Mouse (Mus musculus) thymus, postnatal 36 days (tissue): ENCODE data around the gene Slc26a10.

Experiments
- DNase-seq, 2 experiments: peaks; one replicate each; pipeline ENCODE4 v3.0.0; 2022; ENCODE audit warnings: mixed read lengths in 2 of 2

The Slc26a10 gene

GRCm38 (mm10) chr10:127179871-127180694 lies at the start of gene Slc26a10:
Slc26a10 (minus strand) TSS chr10:127180645.
- peak; percentile 21 to 49 for DNase-seq

DNA sequence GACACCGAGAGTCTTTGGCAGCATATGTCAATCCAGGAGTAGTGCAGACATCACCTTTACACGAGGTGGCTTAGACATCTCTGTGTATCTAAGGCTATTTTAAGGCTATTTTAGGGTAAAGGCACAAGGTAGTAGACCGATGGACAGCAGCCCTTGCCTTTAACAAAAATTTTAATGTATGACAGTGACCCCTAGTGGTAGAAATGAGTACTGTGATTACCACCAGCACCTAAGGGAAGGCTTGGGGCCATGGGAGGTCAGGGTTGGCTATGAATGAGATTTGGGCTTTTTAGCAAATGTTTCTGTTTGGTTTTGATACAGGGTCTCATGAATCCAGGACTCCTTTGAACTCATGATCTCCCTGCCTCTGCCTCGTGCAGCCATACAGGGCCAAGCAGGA lies 48.5 kb upstream of the Slc26a10 start:
- no peak for DNase-seq

GRCm38 (mm10) chr10:127227163-127227562 lies 46.7 kb upstream of the Slc26a10 start:
- DNase-seq = no peak

GRCm38 (mm10) chr10:127226318-127226895 lies 46.0 kb upstream of the Slc26a10 start:
- DNase-seq = no peak

GRCm38 (mm10) chr10:127225732-127226131 lies 45.3 kb upstream of the Slc26a10 start:
- DNase-seq = peak in 1 of 2 experiments; percentile 12

GRCm38 (mm10) chr10:127225213-127225612 lies 44.8 kb upstream of the Slc26a10 start:
- no peak for DNase-seq

GRCm38 (mm10) chr10:127218339-127218738 lies 37.9 kb upstream of the Slc26a10 start:
- DNase-seq = no peak

- DNase-seq = no peak
Measured at GRCm38 (mm10) chr10:127217177-127217576, 36.7 kb upstream of the Slc26a10 start.

GRCm38 (mm10) chr10:127216456-127216855 lies 36.0 kb upstream of the Slc26a10 start:
- no peak for DNase-seq

DNA sequence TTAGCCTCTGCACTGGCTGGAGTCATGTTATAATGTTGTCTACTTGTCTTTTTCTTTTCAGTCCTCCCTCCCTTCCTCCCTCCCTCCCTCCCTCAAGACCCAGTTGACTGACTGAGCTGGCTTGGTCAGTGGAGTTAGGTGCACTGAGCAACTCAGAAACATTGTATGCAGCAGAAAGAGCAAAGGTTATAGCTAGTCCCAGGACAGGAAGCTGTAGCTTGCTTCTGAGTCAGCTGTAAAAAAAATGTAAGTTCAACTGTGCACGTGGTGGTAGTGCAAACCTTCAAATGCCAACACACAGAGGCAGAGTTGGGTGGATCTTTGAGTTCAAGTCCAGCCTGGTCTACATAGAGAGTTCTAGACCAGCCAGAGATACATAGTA lies 34.0 kb upstream of the Slc26a10 start:
- DNase-seq = no peak

DNA sequence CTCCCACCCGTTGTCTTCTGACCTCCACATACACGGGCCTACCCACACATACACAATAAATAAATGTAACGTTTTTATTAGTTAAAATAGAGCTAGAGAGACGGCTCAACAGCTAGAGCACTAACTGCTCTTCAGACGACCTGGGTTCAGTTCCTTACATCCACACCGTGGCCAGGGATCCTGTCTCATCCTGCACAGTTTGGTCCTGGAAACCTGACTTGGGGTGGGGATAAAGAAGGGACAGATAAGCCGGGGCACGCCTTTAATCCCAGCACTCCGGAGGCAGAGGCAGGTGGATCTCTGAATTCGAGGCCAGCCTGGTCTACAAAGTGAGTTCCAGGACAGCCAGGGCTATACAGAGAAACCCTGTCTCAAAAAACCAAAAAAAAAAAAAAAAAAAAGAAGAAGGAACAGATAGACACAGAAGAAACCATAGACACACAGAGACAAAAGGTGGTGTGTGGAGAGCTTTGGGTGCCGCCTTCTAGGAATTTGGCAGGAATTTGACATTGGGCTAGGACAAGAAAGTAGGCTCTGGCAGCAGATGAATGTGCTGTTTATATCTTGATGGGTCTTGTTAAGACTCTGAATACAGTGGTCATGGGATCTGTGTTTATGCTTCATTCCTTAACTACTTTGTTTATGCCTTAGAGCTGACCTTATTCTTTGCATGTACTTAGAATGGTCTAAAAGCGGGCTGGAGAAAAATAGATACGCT lies 33.4 kb upstream of the Slc26a10 start:
- no peak for DNase-seq

GRCm38 (mm10) chr10:127213272-127213671 lies 32.8 kb upstream of the Slc26a10 start:
- DNase-seq = no peak

DNA sequence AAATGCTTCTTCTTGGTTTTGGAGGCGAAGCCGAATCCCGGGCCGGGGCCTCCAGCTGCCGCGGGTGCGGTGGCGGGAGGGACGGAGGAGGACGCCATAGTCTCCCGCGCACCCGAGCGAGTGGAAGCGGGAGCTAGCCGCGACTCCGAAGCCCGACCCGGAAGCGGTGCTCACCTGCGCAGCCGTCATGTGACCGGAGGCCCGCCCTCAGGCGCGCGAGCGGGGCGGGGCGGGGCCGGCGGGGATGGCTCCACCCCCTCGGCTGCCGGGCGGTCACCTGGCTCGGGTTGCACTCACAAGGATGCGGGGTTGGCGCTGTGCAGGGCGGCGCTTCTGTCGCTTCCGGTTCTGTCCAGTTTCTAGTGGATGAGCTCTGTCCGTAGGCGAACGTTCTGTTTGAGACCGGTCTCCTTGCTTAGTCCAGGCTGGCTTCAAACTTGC lies 31.0 kb upstream of the Slc26a10 start, which contains the start of gene Pip4k2c:
Gene Pip4k2c, minus strand, starts transcription at position 172 of the 441 bp plus-strand sequence.
- DNase-seq = peak; percentile 92 to 94

DNA sequence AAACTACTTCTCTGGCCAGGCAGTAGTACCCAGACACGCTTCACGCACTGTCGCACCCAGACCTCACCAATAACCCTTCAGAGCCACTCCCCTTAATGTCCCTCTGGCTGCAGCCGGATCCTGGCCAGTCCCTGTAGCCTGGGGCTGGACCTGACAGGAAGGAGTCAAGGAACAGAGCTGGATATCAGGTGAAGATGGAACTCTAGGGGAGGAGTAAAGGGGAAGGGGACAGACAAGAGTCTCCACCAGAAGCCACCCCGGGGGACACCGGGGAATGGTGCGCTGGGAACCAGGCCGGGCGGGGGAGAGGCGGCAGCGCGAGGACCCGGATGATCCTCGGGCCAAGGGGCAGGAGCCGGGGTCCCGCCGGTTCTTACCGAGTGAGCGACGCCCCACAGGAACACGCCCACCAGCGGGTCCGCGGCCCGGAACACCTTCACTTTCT lies 30.5 kb upstream of the Slc26a10 start:
- no peak for DNase-seq

DNA sequence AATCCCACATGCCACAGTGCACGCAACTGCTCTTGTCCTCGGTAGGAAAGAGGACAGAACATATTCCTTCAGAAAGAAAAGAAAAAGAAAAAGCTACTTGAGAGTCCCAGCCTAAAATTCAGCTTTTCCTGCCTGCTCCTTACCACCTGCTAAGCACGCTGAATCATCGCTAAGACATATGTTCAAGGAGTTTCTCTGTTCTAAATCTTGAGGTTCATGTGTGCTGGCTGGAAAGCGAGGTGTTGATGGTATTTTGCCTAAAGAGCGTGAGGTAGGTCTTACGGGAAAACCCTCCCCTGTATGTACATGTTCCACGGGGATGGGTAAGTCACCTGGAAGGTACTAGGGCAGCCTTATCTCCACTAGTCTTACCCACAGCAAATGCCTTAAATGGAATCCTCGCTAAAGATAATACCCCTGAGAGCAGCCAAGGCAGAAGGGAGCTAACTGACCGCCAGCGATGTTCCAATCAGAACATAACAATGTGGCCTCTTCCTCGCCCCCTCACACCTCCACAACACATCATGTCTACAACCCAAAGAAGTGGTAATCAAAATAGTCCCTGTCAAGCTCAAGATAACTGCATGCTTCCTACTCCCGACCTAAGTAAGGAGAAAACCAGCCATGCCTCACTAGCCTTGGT lies 29.6 kb upstream of the Slc26a10 start:
- no peak for DNase-seq

GRCm38 (mm10) chr10:127208921-127209320 lies 28.5 kb upstream of the Slc26a10 start:
- no peak for DNase-seq

DNA sequence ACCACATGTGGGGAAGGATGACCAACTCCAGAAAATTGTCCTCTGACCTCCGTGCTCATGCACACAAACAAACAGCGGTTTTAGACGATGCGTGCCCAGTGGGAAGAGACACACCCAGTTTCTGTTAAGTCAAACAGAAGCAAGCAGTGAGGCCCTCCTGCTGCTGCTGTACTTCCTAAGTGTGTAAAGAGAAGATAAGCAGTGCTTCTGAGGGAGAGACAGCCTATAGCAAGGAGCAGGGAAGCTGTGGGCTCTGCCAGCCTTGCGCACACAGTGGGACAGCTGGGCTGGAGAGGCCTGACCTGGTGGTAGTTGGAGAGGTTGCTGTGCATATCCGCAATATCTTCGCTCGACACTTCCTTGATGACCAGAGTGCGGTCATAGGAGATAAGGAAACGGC lies 24.9 kb upstream of the Slc26a10 start:
- DNase-seq = no peak

GRCm38 (mm10) chr10:127204589-127204988 lies 24.1 kb upstream of the Slc26a10 start:
- no peak for DNase-seq

DNA sequence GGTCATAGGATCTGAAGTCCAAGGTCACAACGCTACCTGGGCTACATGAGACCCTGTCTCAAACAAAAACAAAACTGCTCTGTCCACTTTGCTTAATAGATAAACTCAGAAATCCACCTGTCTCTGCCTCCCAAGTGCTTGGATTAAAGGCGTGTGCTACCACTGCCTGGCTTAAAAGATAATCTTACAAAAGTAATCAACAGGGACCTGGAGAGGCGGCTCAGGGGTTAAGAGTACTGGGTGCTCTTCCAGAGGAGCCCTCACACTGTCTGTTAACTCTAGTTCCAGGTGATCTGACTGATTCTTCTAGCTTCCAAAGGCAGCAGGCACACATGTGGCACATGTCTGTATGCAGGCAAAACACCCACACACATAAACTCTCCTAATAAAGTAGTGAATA lies 22.7 kb upstream of the Slc26a10 start:
- DNase-seq = no peak

DNA sequence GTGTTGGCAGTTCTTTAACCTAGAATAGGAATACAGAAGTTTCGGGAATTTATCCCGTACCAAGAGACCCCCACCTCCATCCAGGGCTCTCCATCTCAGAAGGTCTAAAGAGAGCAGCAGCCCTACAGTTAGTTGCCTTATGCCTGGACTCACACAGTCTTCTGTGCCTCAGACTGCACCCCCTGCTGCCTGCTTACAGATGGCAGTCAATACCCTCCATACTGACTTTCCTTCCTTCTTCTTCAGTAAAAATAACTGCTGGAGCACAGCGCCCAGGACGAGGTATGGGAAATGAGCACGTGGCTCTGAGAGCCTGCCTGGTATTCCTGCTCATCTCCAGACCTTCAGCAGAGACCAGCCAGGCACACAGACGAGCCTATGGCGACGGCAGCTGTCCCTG lies 19.8 kb upstream of the Slc26a10 start:
- DNase-seq = no peak

DNA sequence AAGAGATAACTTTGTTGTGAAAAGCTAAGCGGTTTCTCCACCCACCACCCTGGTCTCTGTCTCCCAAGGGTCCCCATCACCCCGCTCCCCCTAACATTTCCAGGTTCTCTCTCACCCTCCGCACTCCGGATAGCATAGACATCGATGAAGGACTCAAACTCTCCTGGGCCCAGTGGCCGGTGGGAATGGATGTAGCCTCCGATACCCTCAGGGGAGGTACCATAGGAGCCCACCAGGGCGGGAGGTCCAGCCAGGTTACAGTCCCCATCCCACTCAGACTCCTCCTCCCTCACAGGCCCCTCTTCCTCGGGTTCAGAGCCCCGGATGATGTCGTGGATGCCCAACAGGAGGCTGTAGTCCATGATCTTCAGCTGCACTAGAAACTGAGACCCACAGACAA lies 19.0 kb upstream of the Slc26a10 start:
- no peak for DNase-seq

DNA sequence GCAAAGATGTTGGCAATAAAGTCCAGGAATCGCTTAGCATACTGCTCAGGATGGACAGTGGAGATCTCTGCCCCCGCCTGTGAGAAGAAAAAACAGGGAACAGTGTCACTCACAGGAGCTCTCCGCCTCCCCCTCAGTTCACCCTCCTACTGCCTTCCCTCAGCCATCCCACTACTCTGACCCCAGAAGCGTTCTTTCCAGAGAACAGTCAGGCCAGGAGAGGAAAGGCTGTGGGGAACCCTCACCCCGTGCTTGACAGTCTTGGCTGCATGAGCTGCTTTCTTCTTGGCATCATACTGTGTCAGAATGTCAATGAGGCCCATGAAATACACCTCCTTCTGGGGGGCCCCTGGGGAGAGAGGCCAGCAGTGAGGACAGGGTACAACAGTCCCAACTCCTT lies 18.6 kb upstream of the Slc26a10 start:
- DNase-seq = no peak

- no peak for DNase-seq
Measured at GRCm38 (mm10) chr10:127198492-127198891, 18.0 kb upstream of the Slc26a10 start.
